Mouse (Mus musculus): Measurements from ENCODE around the gene Crybg1.

GRCm38 (mm10) chr10:43997276-43997675 is 151.4 kb downstream of the Crybg1 start:
- TF ChIP-seq CTCF (IDR thresholded peaks at IDR 0.05; ENCODE audit: low read depth) (no peak), EP300 (IDR thresholded peaks at IDR 0.05; ENCODE audit: low read depth) (no peak)
